Mouse (Mus musculus): Measurements from ENCODE around the gene Zfp112. TPM values are rescaled to one million over a fixed set of nuclear protein-coding genes. Genes with fewer than 3 reads are reported as not detected.

The Zfp112 gene
- total and polyA plus RNA-seq, 3 experiments = 0.50 to 0.84 TPM; not detected in 1

GRCm38 (mm10) chr7:24153272-24153671 is 41.2 kb downstream of the Zfp112 start (continued):
- peak in 2 of 3 experiments; percentile 7 to 28; a peak in 3 of 6 replicates for TF ChIP-seq CTCF (IDR thresholded peaks at IDR 0.05 in 2 of 3, conservative IDR thresholded peaks at IDR 0.05 in 1 of 3; ENCODE audit: control insufficient read depth in 1 of 3, insufficient read depth in 1 of 3, low read depth in 2 of 3, low read length in 3 of 3, poor library complexity in 1 of 3, severe bottlenecking in 1 of 3)
- peak; percentile 26 for TF ChIP-seq RAD21 (IDR thresholded peaks at IDR 0.05; ENCODE audit: low read depth, low read length)
- TF ChIP-seq MYC (IDR thresholded peaks at IDR 0.05; ENCODE audit: low read depth, low read length) = no peak
- no peak for TF ChIP-seq RCOR1 (IDR thresholded peaks at IDR 0.05; ENCODE audit: low read depth, low read length)
- TF ChIP-seq HCFC1 (IDR thresholded peaks at IDR 0.05; ENCODE audit: low read depth, low read length) = no peak
- TF ChIP-seq TAL1 (IDR thresholded peaks at IDR 0.05; ENCODE audit: low read length) = no peak

GRCm38 (mm10) chr7:24172191-24172590 is 60.1 kb downstream of the Zfp112 start:
- Histone ChIP-seq H3K9me3 (replicated peaks; ENCODE audit: insufficient read depth, low read length) (no peaks in the 10 kb centered on the region), H3K9ac (ENCODE audit: control insufficient read depth, low read depth, low read length, poor library complexity, severe bottlenecking) (no peak overlapping the region)
- no peak for DNase-seq (ENCODE audit: low read depth, low spot score)

GRCm38 (mm10) chr7:24174618-24175336 is 62.7 kb downstream of the Zfp112 start, which contains the start of gene Zfp114:
Zfp114 (plus strand) TSS chr7:24175060.
- no peak within 1 kb of the TSS for H3K4me3 ChIP-seq (ENCODE audit: control insufficient read depth in 1 of 2, insufficient read depth in 1 of 2, low read depth in 2 of 2, low read length in 2 of 2)
- H3K27ac ChIP-seq (ENCODE audit: control insufficient read depth, low read depth, low read length) = no peak within 1 kb of the TSS
- H3K36me3 ChIP-seq (ENCODE audit: control insufficient read depth in 1 of 2, insufficient read depth in 2 of 2, low read length in 2 of 2) = no peaks in the 10 kb centered on the region
- no peaks in the 10 kb centered on the region for H3K4me1 ChIP-seq (ENCODE audit: control insufficient read depth in 1 of 2, insufficient read depth in 2 of 2, low read length in 2 of 2)
- no peaks in the 10 kb centered on the region for H3K79me2 ChIP-seq (ENCODE audit: control insufficient read depth, insufficient read depth, low read length, poor library complexity)
- TF ChIP-seq CHD2 (IDR thresholded peaks at IDR 0.05; ENCODE audit: low read length) (no peak), MXI1 (IDR thresholded peaks at IDR 0.05; ENCODE audit: low read depth, low read length) (no peak), NELFE (IDR thresholded peaks at IDR 0.05; ENCODE audit: low read depth, low read length) (no peak), MAX (IDR thresholded peaks at IDR 0.05; ENCODE audit: low read length) (no peak), USF2 (IDR thresholded peaks at IDR 0.05; ENCODE audit: borderline replicate concordance in 1 of 2, insufficient read depth in 1 of 2, low read depth in 1 of 2, low read length in 2 of 2) (no peak), POLR2AphosphoS2 (IDR thresholded peaks at IDR 0.05; ENCODE audit: low read length) (no peak), ETS1 (IDR thresholded peaks at IDR 0.05; ENCODE audit: low read depth, low read length) (no peak), ELF1 (IDR thresholded peaks at IDR 0.05; ENCODE audit: low read depth, low read length) (no peak), KAT2A (conservative IDR thresholded peaks at IDR 0.05; ENCODE audit: low read depth, low read length) (no peak), GABPA (IDR thresholded peaks at IDR 0.05; ENCODE audit: low read depth, low read length) (no peak), MAZ (IDR thresholded peaks at IDR 0.05; ENCODE audit: low read depth, low read length) (no peak), ZKSCAN1 (IDR thresholded peaks at IDR 0.05; ENCODE audit: low read depth, low read length) (no peak), MEF2A (IDR thresholded peaks at IDR 0.05; ENCODE audit: extremely low read depth, insufficient replicate concordance, low read depth, low read length, poor library complexity, severe bottlenecking) (no peak), GATA1 (IDR thresholded peaks at IDR 0.05; ENCODE audit: low read depth, low read length) (no peak)
- no peak for DNase-seq (ENCODE audit: low read depth, low spot score)
- no peaks in the 10 kb centered on the region for H3K9me3 ChIP-seq (replicated peaks; ENCODE audit: insufficient read depth, low read length)
- H3K9ac ChIP-seq (ENCODE audit: control insufficient read depth, low read depth, low read length, poor library complexity, severe bottlenecking) = no peak within 1 kb of the TSS
- no peaks in the 10 kb centered on the region for H3K27me3 ChIP-seq (ENCODE audit: control insufficient read depth in 1 of 2, insufficient read depth in 2 of 2, low read length in 2 of 2)

More at GRCm38 (mm10) chr7:24172191-24172590, 60.1 kb downstream of the Zfp112 start:
- TF ChIP-seq NRF1 (IDR thresholded peaks at IDR 0.05; ENCODE audit: insufficient read depth, low read depth, low read length, poor library complexity, severe bottlenecking) (no peak), CTCF (IDR thresholded peaks at IDR 0.05 in 2 of 3, conservative IDR thresholded peaks at IDR 0.05 in 1 of 3; ENCODE audit: control insufficient read depth in 1 of 3, insufficient read depth in 1 of 3, low read depth in 2 of 3, low read length in 3 of 3, poor library complexity in 1 of 3, severe bottlenecking in 1 of 3) (no peak), EP300 (IDR thresholded peaks at IDR 0.05; ENCODE audit: low read depth in 1 of 2, low read length in 2 of 2) (no peak), MYC (IDR thresholded peaks at IDR 0.05; ENCODE audit: low read depth, low read length) (no peak), MYB (IDR thresholded peaks at IDR 0.05; ENCODE audit: low read depth, low read length) (no peak), RAD21 (IDR thresholded peaks at IDR 0.05; ENCODE audit: low read depth, low read length) (no peak), E2F4 (IDR thresholded peaks at IDR 0.05; ENCODE audit: borderline replicate concordance, low read depth, low read length) (no peak), MEF2A (IDR thresholded peaks at IDR 0.05; ENCODE audit: extremely low read depth, insufficient replicate concordance, low read depth, low read length, poor library complexity, severe bottlenecking) (no peak), ELF1 (IDR thresholded peaks at IDR 0.05; ENCODE audit: low read depth, low read length) (no peak), TAL1 (IDR thresholded peaks at IDR 0.05; ENCODE audit: low read length) (no peak), SMC3 (IDR thresholded peaks at IDR 0.05; ENCODE audit: low read depth, low read length) (no peak), TCF12 (IDR thresholded peaks at IDR 0.05; ENCODE audit: low read depth, low read length) (no peak), ZNF384 (IDR thresholded peaks at IDR 0.05; ENCODE audit: low read depth, low read length) (no peak), SIN3A (IDR thresholded peaks at IDR 0.05; ENCODE audit: low read length) (no peak), MAZ (IDR thresholded peaks at IDR 0.05; ENCODE audit: low read depth, low read length) (no peak), POLR2AphosphoS2 (IDR thresholded peaks at IDR 0.05; ENCODE audit: low read length) (no peak), POLR2AphosphoS5 (IDR thresholded peaks at IDR 0.05; ENCODE audit: borderline replicate concordance, low read depth, low read length) (no peak)
- Histone ChIP-seq H3K4me1 (ENCODE audit: control insufficient read depth in 1 of 2, insufficient read depth in 2 of 2, low read length in 2 of 2) (no peaks in the 10 kb centered on the region), H3K27me3 (ENCODE audit: control insufficient read depth in 1 of 2, insufficient read depth in 2 of 2, low read length in 2 of 2) (no peaks in the 10 kb centered on the region), H3K36me3 (ENCODE audit: control insufficient read depth in 1 of 2, insufficient read depth in 2 of 2, low read length in 2 of 2) (no peaks in the 10 kb centered on the region), H3K4me3 (ENCODE audit: control insufficient read depth in 1 of 2, insufficient read depth in 1 of 2, low read depth in 2 of 2, low read length in 2 of 2) (no peak overlapping the region), H3K27ac (ENCODE audit: control insufficient read depth, low read depth, low read length) (no peak overlapping the region), H3K79me2 (ENCODE audit: control insufficient read depth, insufficient read depth, low read length, poor library complexity) (no peaks in the 10 kb centered on the region)
